Comparison of ENCODE assay signal across 20 mouse cellular contexts in genomic region chr1:151690061-151690460, GRCm38 (mm10).
DNase-seq lines count a peak whose midpoint lies in the region; ATAC-seq lines count a peak whose summit lies in the region.
"Had no signal": no experiment of that assay in that cellular context is flagged by ENCODE, and none has a peak within 500 bp of the region (broad histone marks: within the 10 kb centered on the region; RNA-seq: fewer than 3 reads in every experiment).

No protein-coding gene starts in this region.

- peaks cover 25% of the 10 kb centered on the region for H3K4me1 ChIP-seq in stomach, embryonic 16.5 days (ENCODE audit: control insufficient read depth, insufficient read depth, low read length)

- H3K4me2 ChIP-seq in stomach, embryonic 16.5 days (ENCODE audit: low read depth, low read length) = no peak overlapping the region
- H3K4me2 ChIP-seq: forebrain, embryonic 12.5 days; heart, embryonic 13.5 days; liver, embryonic 13.5 days; lung, embryonic 14.5 days; neural tube, embryonic 15.5 days had no signal

- WGBS in stomach, embryonic 16.5 days = 62% methylated on average over 6 of the region's 6 CpGs

- ATAC-seq in granulocyte monocyte progenitor cell, adult 5-6 weeks (replicated peaks; ENCODE audit: poor library complexity, severe bottlenecking) = 0 out of 2 replicates have a peak, but pooled peaks have one; percentile 18
- ATAC-seq in stomach, embryonic 16.5 days (ENCODE audit: insufficient read depth, low FRiP score) = no peak
- ATAC-seq: hindbrain, postnatal 0 days; intestine, postnatal 0 days; midbrain, embryonic 16.5 days had no signal

- no peak overlapping the region for H3K9ac ChIP-seq in stomach, embryonic 16.5 days (ENCODE audit: low read length)
- H3K9ac ChIP-seq: forebrain, embryonic 12.5 days; heart, embryonic 13.5 days; liver, embryonic 13.5 days; lung, embryonic 14.5 days; neural tube, embryonic 15.5 days had no signal

- 0 out of 2 replicates have a peak overlapping the region, but pooled peaks have one; percentile 19 for H3K27ac ChIP-seq in stomach, embryonic 16.5 days (ENCODE audit: low read length)
- H3K27ac ChIP-seq: forebrain, embryonic 12.5 days; heart, embryonic 13.5 days; hindbrain, postnatal 0 days; layer of hippocampus, adult 2 months; liver, embryonic 13.5 days; neural tube, embryonic 15.5 days had no signal

- H3K36me3 ChIP-seq in stomach, embryonic 16.5 days (ENCODE audit: control insufficient read depth, insufficient read depth, low read length) = no peaks in the 10 kb centered on the region
- H3K36me3 ChIP-seq: forebrain, embryonic 12.5 days; heart, embryonic 13.5 days; liver, embryonic 13.5 days; neural tube, embryonic 15.5 days had no signal

- peak; percentile 36 to 55 for DNase-seq in kidney, postnatal 36 days
- DNase-seq in kidney, postnatal 10 days = no peak
- peak; percentile 49 for DNase-seq in lung, postnatal 36 days
- DNase-seq in lung, postnatal 10 days = no peak
- DNase-seq in right cerebral cortex, postnatal 25 days = no peak
- DNase-seq: cerebellum, adult 9-11 months; heart, postnatal 14 days; kidney, postnatal 14 days; liver, embryonic 13.5 days; right cerebral cortex, adult 18-20 months had no signal

- no peak overlapping the region for H3K4me3 ChIP-seq in stomach, embryonic 16.5 days (replicated peaks; ENCODE audit: low read length)
- H3K4me3 ChIP-seq: forebrain, embryonic 12.5 days; heart, embryonic 13.5 days; layer of hippocampus, adult 2 months; liver, embryonic 13.5 days; neural tube, embryonic 15.5 days had no signal

- no peaks in the 10 kb centered on the region for H3K9me3 ChIP-seq in stomach, embryonic 16.5 days (replicated peaks; ENCODE audit: control insufficient read depth, low read length)
- H3K9me3 ChIP-seq: forebrain, embryonic 12.5 days; heart, embryonic 13.5 days; liver, embryonic 13.5 days; neural tube, embryonic 15.5 days had no signal

- H3K27me3 ChIP-seq in stomach, embryonic 16.5 days (ENCODE audit: control insufficient read depth, insufficient read depth, low read length) = no peaks in the 10 kb centered on the region
- H3K27me3 ChIP-seq: forebrain, embryonic 12.5 days; heart, embryonic 13.5 days; liver, embryonic 13.5 days; neural tube, embryonic 15.5 days had no signal

Comparison
In these comparisons a context has a peak if more than half of its experiments do, and no peak if none do; other contexts are left out.
1. DNase-seq: peak in kidney, postnatal 36 days (2 of 2) and lung, postnatal 36 days (single experiment); none in kidney, postnatal 10 days (single experiment), lung, postnatal 10 days (single experiment) and right cerebral cortex, postnatal 25 days (single experiment).